Mouse (Mus musculus) neutrophil, adult 83 days (primary cell): ENCODE data around the gene Gm3460. TPM values are rescaled to one million over a fixed set of nuclear protein-coding genes. Genes with fewer than 3 reads are reported as not detected.

Experiments used
- total RNA-seq, 2 experiments: library from RNA; stranded (reverse); gene quantifications; one replicate each; pipeline ENCODE4 v1.2.4; 2023

The Gm3460 gene
- total RNA-seq: not detected

DNA sequence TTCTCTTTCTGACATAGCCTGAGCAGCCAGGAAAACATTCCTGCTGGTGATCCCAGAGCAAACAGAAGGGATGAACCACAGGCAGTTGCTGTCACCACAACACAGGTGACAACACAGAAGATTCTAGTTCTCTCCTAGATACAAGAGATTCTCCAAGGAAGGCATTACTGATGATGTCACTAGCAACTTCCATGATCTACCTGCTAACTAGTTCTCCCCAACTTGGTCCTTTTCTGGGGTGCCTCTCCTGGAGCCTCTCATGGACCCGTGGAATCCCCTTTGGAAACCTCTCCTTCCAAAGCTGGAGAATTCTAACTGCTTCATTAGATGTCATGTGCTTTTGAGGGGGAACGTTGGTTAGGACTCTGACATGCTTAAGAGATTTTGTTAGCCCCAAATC, at the start of gene Gm3460:
TSS of gene Gm3460 (minus strand) at position 101 of the 400 bp plus-strand sequence.

DNA sequence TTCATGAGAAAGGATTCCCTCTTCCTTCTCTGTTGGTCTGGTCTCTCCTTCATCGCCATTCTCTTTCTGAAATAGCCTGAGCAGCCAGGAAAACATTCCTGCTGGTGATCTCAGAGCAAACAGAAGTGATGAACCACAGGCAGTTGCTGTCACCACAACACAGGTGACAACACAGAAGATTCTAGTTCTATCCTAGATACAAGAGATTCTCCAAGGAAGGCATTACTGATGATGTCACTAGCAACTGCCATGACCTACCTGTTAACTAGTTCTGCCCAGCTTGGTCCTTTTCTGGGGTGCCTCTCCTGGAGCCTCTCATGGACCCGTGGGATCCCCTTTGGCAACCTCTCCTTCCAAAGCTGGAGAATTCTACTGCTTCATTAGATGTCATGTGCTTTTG, 31.7 kb downstream of the Gm3460 start, which contains the start of gene Gm3629:
TSS of gene Gm3629 (minus strand) at position 101 of the 400 bp plus-strand sequence.

Other genes with a start within 250 kb of the Gm3460 start
- not detected for gene Gm16440, start 232.1 kb downstream of the Gm3460 start, total RNA-seq
- gene Gm3591, start 209.9 kb downstream of the Gm3460 start, total RNA-seq: not detected
- not detected for gene Gm3594, start 177.8 kb downstream of the Gm3460 start, total RNA-seq
- not detected for gene Gm8356, start 85.1 kb downstream of the Gm3460 start, total RNA-seq
- gene Gm3629, start 31.8 kb downstream of the Gm3460 start, total RNA-seq: not detected
- gene Gm10251, start 61.8 kb upstream of the Gm3460 start, total RNA-seq: not detected
- gene Gm8050, start 97.8 kb upstream of the Gm3460 start, total RNA-seq: not detected
- gene Gm3636, start 119.9 kb upstream of the Gm3460 start, total RNA-seq: not detected
- gene Gm8362, start 152.0 kb upstream of the Gm3460 start, total RNA-seq: not detected
- not detected for gene Gm3642, start 217.9 kb upstream of the Gm3460 start, total RNA-seq